Mouse (Mus musculus): Measurements from ENCODE around the gene Erbb3. TPM values are rescaled to one million over a fixed set of nuclear protein-coding genes. Genes with fewer than 3 reads are reported as not detected.
"Not testable (repeated sequence)": the region's sequence is repeated elsewhere in the genome, so short reads cannot be mapped to it uniquely, and the experiment has no call there.

Erbb3 gene
- polyA plus RNA-seq, 1 experiment from 2014 or later = 20.9 TPM

- no peak for ATAC-seq (ENCODE audit: insufficient number of reproducible peaks, insufficient read depth, low FRiP score, low TSS enrichment)
- H3K36me3 ChIP-seq = peaks cover 6% of the 10 kb centered on the region; the same call in 1 of the 2 replicates
- no peak overlapping the region for H3K4me3 ChIP-seq
- no peak overlapping the region for H3K9ac ChIP-seq
- no peak overlapping the region for H3K27ac ChIP-seq
- peaks cover 43% of the 10 kb centered on the region for H3K27me3 ChIP-seq
- H3K9me3 ChIP-seq = no peaks in the 10 kb centered on the region
- 12% methylated on average over 4 of the region's 4 CpGs for WGBS
- peaks cover 12% of the 10 kb centered on the region for H3K4me1 ChIP-seq
- H3K4me2 ChIP-seq (replicated peaks) = no peak overlapping the region
Measured at GRCm38 (mm10) chr10:128584386-128584785, 5.1 kb downstream of the Erbb3 start.

- 44% methylated on average over 7 of the region's 7 CpGs for WGBS
- Histone ChIP-seq H3K4me3 (no peak overlapping the region), H3K9ac (no peak overlapping the region), H3K36me3 (peaks cover 6% of the 10 kb centered on the region; the same call in 1 of the 2 replicates), H3K27ac (no peak overlapping the region), H3K9me3 (no peaks in the 10 kb centered on the region), H3K27me3 (peaks cover 36% of the 10 kb centered on the region), H3K4me1 (peaks cover 7% of the 10 kb centered on the region), H3K4me2 (replicated peaks) (no peak overlapping the region)
- ATAC-seq (ENCODE audit: insufficient number of reproducible peaks, insufficient read depth, low FRiP score, low TSS enrichment) = no peak
Measured at GRCm38 (mm10) chr10:128583644-128584043, 5.8 kb downstream of the Erbb3 start.

- Histone ChIP-seq H3K4me3 (no peak overlapping the region), H3K27me3 (0 out of 2 replicates have a peak, but pooled peaks cover 4% of the 10 kb centered on the region), H3K4me2 (replicated peaks) (no peak overlapping the region), H3K9me3 (0 out of 2 replicates have a peak, but pooled peaks cover 3% of the 10 kb centered on the region), H3K4me1 (no peaks in the 10 kb centered on the region; the same call in 1 of the 2 replicates), H3K9ac (no peak overlapping the region), H3K27ac (no peak overlapping the region), H3K36me3 (peaks cover 10% of the 10 kb centered on the region; the same call in 1 of the 2 replicates)
- ATAC-seq (ENCODE audit: insufficient number of reproducible peaks, insufficient read depth, low FRiP score, low TSS enrichment) = no peak
- WGBS = 85% methylated on average over 4 of the region's 4 CpGs
Measured at GRCm38 (mm10) chr10:128579731-128580130, 9.7 kb downstream of the Erbb3 start.

GRCm38 (mm10) chr10:128579298-128579697, 10.2 kb downstream of the Erbb3 start:
- H3K9me3 ChIP-seq = 0 out of 2 replicates have a peak, but pooled peaks cover 3% of the 10 kb centered on the region
- 0 out of 2 replicates have a peak, but pooled peaks cover 4% of the 10 kb centered on the region for H3K27me3 ChIP-seq
- no peak overlapping the region for H3K4me3 ChIP-seq
- no peak overlapping the region for H3K4me2 ChIP-seq (replicated peaks)
- no peaks in the 10 kb centered on the region; the same call in 1 of the 2 replicates for H3K4me1 ChIP-seq
- WGBS = 89% methylated on average over 3 of the region's 3 CpGs
- peaks cover 10% of the 10 kb centered on the region; the same call in 1 of the 2 replicates for H3K36me3 ChIP-seq
- ATAC-seq (ENCODE audit: insufficient number of reproducible peaks, insufficient read depth, low FRiP score, low TSS enrichment) = no peak
- no peak overlapping the region for H3K27ac ChIP-seq
- no peak overlapping the region for H3K9ac ChIP-seq

GRCm38 (mm10) chr10:128578330-128578729, 11.1 kb downstream of the Erbb3 start:
- ATAC-seq (ENCODE audit: insufficient number of reproducible peaks, insufficient read depth, low FRiP score, low TSS enrichment) = no peak
- 0 out of 2 replicates have a peak, but pooled peaks cover 3% of the 10 kb centered on the region for H3K9me3 ChIP-seq
- WGBS = 74% methylated on average over 11 of the region's 11 CpGs
- H3K4me1 ChIP-seq = no peaks in the 10 kb centered on the region
- no peak overlapping the region for H3K4me2 ChIP-seq (replicated peaks)
- H3K9ac ChIP-seq = no peak overlapping the region
- no peaks in the 10 kb centered on the region for H3K27me3 ChIP-seq
- peaks cover 10% of the 10 kb centered on the region; the same call in 1 of the 2 replicates for H3K36me3 ChIP-seq
- H3K4me3 ChIP-seq = no peak overlapping the region
- no peak overlapping the region for H3K27ac ChIP-seq

GRCm38 (mm10) chr10:128575063-128575462, 14.4 kb downstream of the Erbb3 start:
- Histone ChIP-seq H3K27ac (no peak overlapping the region), H3K4me1 (no peaks in the 10 kb centered on the region), H3K9me3 (0 out of 2 replicates have a peak, but pooled peaks cover 3% of the 10 kb centered on the region), H3K9ac (no peak overlapping the region), H3K4me3 (no peak overlapping the region), H3K4me2 (replicated peaks) (no peak overlapping the region), H3K36me3 (0 out of 2 replicates have a peak, but pooled peaks cover 4% of the 10 kb centered on the region), H3K27me3 (no peaks in the 10 kb centered on the region)
- ATAC-seq (ENCODE audit: insufficient number of reproducible peaks, insufficient read depth, low FRiP score, low TSS enrichment) = no peak
- WGBS = 91% methylated on average over 2 of the region's 2 CpGs

- peak within 1 kb of the TSS; percentile 90 for H3K4me2 ChIP-seq (replicated peaks)
- peak within 1 kb of the TSS; percentile 95 for H3K9ac ChIP-seq
- ATAC-seq (ENCODE audit: insufficient number of reproducible peaks, insufficient read depth, low FRiP score, low TSS enrichment) = peak; percentile 99
- H3K27me3 ChIP-seq = no peaks in the 10 kb centered on the region
- no peaks in the 10 kb centered on the region for H3K9me3 ChIP-seq
- peaks cover 32% of the 10 kb centered on the region for H3K36me3 ChIP-seq
- H3K27ac ChIP-seq = peak within 1 kb of the TSS; percentile 94
- peaks cover 16% of the 10 kb centered on the region for H3K4me1 ChIP-seq
- WGBS = under 1% methylated on average over 58 of the region's 58 CpGs
- peak within 1 kb of the TSS; percentile 91 for H3K4me3 ChIP-seq
Measured at GRCm38 (mm10) chr10:128565788-128566531, 23.5 kb downstream of the Erbb3 start, which contains the start of gene Pa2g4. Gene Pa2g4 (minus strand): TSS chr10:128565987.

- no peaks in the 10 kb centered on the region for H3K27me3 ChIP-seq
- peaks cover 16% of the 10 kb centered on the region for H3K4me1 ChIP-seq
- peak overlapping the region; percentile 91 for H3K4me3 ChIP-seq
- peak; percentile 50 for ATAC-seq (ENCODE audit: insufficient number of reproducible peaks, insufficient read depth, low FRiP score, low TSS enrichment)
- peak overlapping the region; percentile 95 for H3K9ac ChIP-seq
- peaks cover 38% of the 10 kb centered on the region for H3K36me3 ChIP-seq
- peak overlapping the region; percentile 90 for H3K4me2 ChIP-seq (replicated peaks)
- no peaks in the 10 kb centered on the region for H3K9me3 ChIP-seq
- WGBS = under 1% methylated on average over 46 of the region's 46 CpGs
- H3K27ac ChIP-seq = peak overlapping the region; percentile 94
Measured at GRCm38 (mm10) chr10:128565206-128565787, 24.2 kb downstream of the Erbb3 start.

GRCm38 (mm10) chr10:128563544-128563943, 25.9 kb downstream of the Erbb3 start:
- no peaks in the 10 kb centered on the region for H3K27me3 ChIP-seq
- no peak overlapping the region; the same call in 1 of the 2 replicates for H3K4me3 ChIP-seq
- H3K36me3 ChIP-seq = peaks cover 50% of the 10 kb centered on the region
- 87% methylated on average over 6 of the region's 6 CpGs for WGBS
- H3K9ac ChIP-seq = peak overlapping the region; percentile 2; the same call in 1 of the 2 replicates
- ATAC-seq (ENCODE audit: insufficient number of reproducible peaks, insufficient read depth, low FRiP score, low TSS enrichment) = no peak
- H3K4me2 ChIP-seq (replicated peaks) = peak overlapping the region; percentile 90
- H3K4me1 ChIP-seq = peaks cover 16% of the 10 kb centered on the region
- H3K27ac ChIP-seq = no peak overlapping the region
- no peaks in the 10 kb centered on the region for H3K9me3 ChIP-seq

GRCm38 (mm10) chr10:128556963-128557362, 32.5 kb downstream of the Erbb3 start:
- no peaks in the 10 kb centered on the region for H3K27me3 ChIP-seq
- no peaks in the 10 kb centered on the region for H3K4me1 ChIP-seq
- no peak for ATAC-seq (ENCODE audit: insufficient number of reproducible peaks, insufficient read depth, low FRiP score, low TSS enrichment)
- H3K4me2 ChIP-seq (replicated peaks) = no peak overlapping the region
- H3K27ac ChIP-seq = no peak overlapping the region
- no peak overlapping the region for H3K9ac ChIP-seq
- no peak overlapping the region for H3K4me3 ChIP-seq
- 73% methylated on average over 6 of the region's 6 CpGs for WGBS
- H3K36me3 ChIP-seq = peaks cover 50% of the 10 kb centered on the region
- H3K9me3 ChIP-seq = no peaks in the 10 kb centered on the region

GRCm38 (mm10) chr10:128556286-128556685, 33.2 kb downstream of the Erbb3 start:
- no peaks in the 10 kb centered on the region for H3K9me3 ChIP-seq
- no peak overlapping the region for H3K27ac ChIP-seq
- peaks cover 44% of the 10 kb centered on the region for H3K36me3 ChIP-seq
- no peak overlapping the region for H3K4me2 ChIP-seq (replicated peaks)
- no peaks in the 10 kb centered on the region for H3K4me1 ChIP-seq
- no peaks in the 10 kb centered on the region for H3K27me3 ChIP-seq
- H3K4me3 ChIP-seq = no peak overlapping the region
- H3K9ac ChIP-seq = no peak overlapping the region
- no peak for ATAC-seq (ENCODE audit: insufficient number of reproducible peaks, insufficient read depth, low FRiP score, low TSS enrichment)

- H3K9ac ChIP-seq, H3K4me3 ChIP-seq: not testable (repeated sequence)
Measured at GRCm38 (mm10) chr10:128555567-128555966, 33.9 kb downstream of the Erbb3 start.

More at GRCm38 (mm10) chr10:128555567-128555966, 33.9 kb downstream of the Erbb3 start:
- not testable (repeated sequence) for H3K27ac ChIP-seq; H3K4me2 ChIP-seq (replicated peaks); H3K27me3 ChIP-seq; ATAC-seq (ENCODE audit: insufficient number of reproducible peaks, insufficient read depth, low FRiP score, low TSS enrichment); H3K4me1 ChIP-seq; H3K9me3 ChIP-seq
- WGBS = 97% methylated on average over 1 of the region's 1 CpGs
- H3K36me3 ChIP-seq = peaks cover 36% of the 10 kb centered on the region

Measured in embryonic facial prominence, embryonic 12.5 days (tissue).